Mouse (Mus musculus): ENCODE data around the gene E030018B13Rik.

DNA sequence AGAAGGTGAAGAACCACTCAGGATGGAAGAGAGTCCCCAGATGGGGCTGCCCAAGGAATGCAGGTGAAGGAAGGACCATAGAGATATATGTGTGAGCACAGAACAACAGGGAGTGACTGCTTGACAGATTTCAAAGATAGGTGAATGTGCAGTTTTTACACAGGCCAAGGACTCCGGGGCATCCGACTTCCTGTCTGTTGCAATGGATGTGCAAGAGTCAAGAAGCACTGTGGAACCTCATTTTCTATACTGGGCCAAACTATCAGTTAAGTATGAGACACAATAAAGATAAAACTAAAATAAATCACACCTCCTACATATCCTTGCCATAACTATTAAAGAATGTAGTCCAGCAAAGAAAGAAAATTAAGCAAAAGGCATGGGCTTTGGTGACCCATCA is 40.0 kb upstream of the E030018B13Rik start:
- TF ChIP-seq CTCF (IDR thresholded peaks at IDR 0.05; ENCODE audit: low read depth) (no peak), EP300 (IDR thresholded peaks at IDR 0.05; ENCODE audit: low read depth) (no peak)
